Comparison of ENCODE assay signal across 23 mouse cellular contexts in the genomic region with DNA sequence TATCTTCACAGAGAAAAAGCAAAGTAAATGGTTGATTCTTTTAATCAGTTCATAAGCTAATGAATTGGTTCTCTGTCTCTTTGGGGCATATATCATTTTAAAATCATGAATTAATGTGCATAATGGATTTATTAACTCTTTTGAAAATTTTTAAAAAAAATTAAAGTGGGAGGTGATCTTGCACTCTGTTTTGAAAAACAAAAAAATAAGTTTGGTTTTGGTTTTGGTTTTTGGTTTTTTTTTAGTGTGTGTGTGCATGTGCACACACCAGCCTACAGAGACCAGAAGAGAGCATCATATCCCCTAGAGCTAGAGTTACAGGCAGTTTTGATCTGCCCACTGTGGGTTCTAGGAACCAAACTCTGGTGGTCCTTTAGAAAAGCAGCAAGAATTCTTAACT. TPM values are rescaled to one million over a fixed set of nuclear protein-coding genes. Genes with fewer than 3 reads are reported as not detected.
DNase-seq lines count a peak whose midpoint lies in the region; ATAC-seq and TF ChIP-seq lines count a peak whose summit lies in the region.
"Had no signal": no experiment of that assay in that cellular context is flagged by ENCODE, and none has a peak within 500 bp of the region (broad histone marks: within the 10 kb centered on the region; RNA-seq: fewer than 3 reads in every experiment).

No protein-coding gene starts in this region.

- peak; percentile 17 for ATAC-seq in activated CD4-positive, CD25-positive, alpha-beta regulatory T cell, adult 4 months
- ATAC-seq: forebrain, embryonic 13.5 days; forebrain, embryonic 16.5 days; intestine, embryonic 15.5 days had no signal

- 0 out of 2 replicates have a peak, but pooled peaks cover 5% of the 10 kb centered on the region for H3K36me3 ChIP-seq in thymus, adult 2 months (ENCODE audit: control insufficient read depth, insufficient read depth, low read length)
- H3K36me3 ChIP-seq: intestine, embryonic 15.5 days had no signal

- TF ChIP-seq CTCF in gastrocnemius, adult 2 months (IDR thresholded peaks at IDR 0.05) = no peak
- TF ChIP-seq CTCF in thymus, adult 2 months (IDR thresholded peaks at IDR 0.05; ENCODE audit: borderline replicate concordance, control insufficient read depth, extremely low read depth, insufficient read depth, low read length, poor library complexity) = no peak

- no peaks in the 10 kb centered on the region for H3K27me3 ChIP-seq in thymus, adult 2 months (ENCODE audit: control insufficient read depth, insufficient read depth, low read length)
- H3K27me3 ChIP-seq: forebrain, embryonic 13.5 days; heart, embryonic 13.5 days; intestine, embryonic 15.5 days had no signal

- H3K4me3 ChIP-seq in gastrocnemius, adult 2 months = no peak overlapping the region
- no peak overlapping the region for H3K4me3 ChIP-seq in thymus, adult 2 months (ENCODE audit: control insufficient read depth, insufficient read depth, low read length)
- H3K4me3 ChIP-seq: forebrain, embryonic 10.5 days; forebrain, embryonic 13.5 days; heart, adult 2 months; heart, embryonic 10.5 days; heart, embryonic 13.5 days; intestine, embryonic 15.5 days had no signal

- H3K27ac ChIP-seq in gastrocnemius, adult 2 months = peak overlapping the region; percentile 52
- H3K27ac ChIP-seq in thymus, adult 2 months (ENCODE audit: control insufficient read depth, insufficient read depth, low read length) = no peak overlapping the region
- H3K27ac ChIP-seq: forebrain, embryonic 10.5 days; forebrain, embryonic 13.5 days; heart, adult 2 months; heart, embryonic 10.5 days; heart, embryonic 13.5 days; hindbrain, embryonic 14.5 days; intestine, embryonic 15.5 days had no signal

- intact Hi-C loops in gastrocnemius, adult 2 months (cut with DNase I) = loop anchor here (5.0 kb wide), 1 partner anchor 137 kb away; a partner anchor contains a TSS

- peaks cover 18% of the 10 kb centered on the region for H3K4me1 ChIP-seq in thymus, adult 2 months (replicated peaks; ENCODE audit: control insufficient read depth, insufficient read depth, low read length)
- H3K4me1 ChIP-seq: forebrain, embryonic 13.5 days; intestine, embryonic 15.5 days had no signal

- no peak for DNase-seq in gastrocnemius, adult 2 months
- no peak for DNase-seq in gastrocnemius, postnatal 25 days
- peak; percentile 37 for DNase-seq in CD4-positive, CD25-positive, alpha-beta regulatory T cell, adult 2 months (ENCODE audit: low read depth, low spot score)
- no peak for DNase-seq in thymus, adult 2 months
- no peak for DNase-seq in ovary, postnatal 10 days (ENCODE audit: low spot score)
- DNase-seq in right cerebral cortex, postnatal 14 days = no peak
- DNase-seq: adrenal gland, adult 8-10 months; adrenal gland, postnatal 25 days; cerebellum, adult 18-20 months; cerebellum, adult 9-10 months; cerebellum, postnatal 14 days; gastrocnemius, postnatal 36 days; heart, adult 2 months; heart, postnatal 14 days; heart, postnatal 4 days had no signal

- no peak for TF ChIP-seq POLR2A in thymus, adult 2 months (IDR thresholded peaks at IDR 0.05; ENCODE audit: control insufficient read depth, extremely low read depth, insufficient read depth, low read length, poor library complexity)

RNA-seq across cellular contexts. Expression of a gene that starts 35.4 kb away (rescaled TPM):
- total RNA-seq in gastrocnemius, adult 2 months (2021) = 10 to 100 TPM; 14.1 to 16.0 TPM
- total RNA-seq in gastrocnemius, postnatal 25 days (2021) = 10 to 100 TPM; 13.7 to 15.4 TPM
- polyA plus RNA-seq in activated CD4-positive, CD25-positive, alpha-beta regulatory T cell, adult 4 months (2017; shearing (Covaris generic)) = 10 to 100 TPM; 20.5 to 21.4 TPM
- 41.3 and 43.2 TPM in 2 replicates for polyA plus RNA-seq in thymus, adult 2 months (2012; rRNA removed)
